Mouse (Mus musculus): ENCODE results near the gene Cdk2ap2.

DNA sequence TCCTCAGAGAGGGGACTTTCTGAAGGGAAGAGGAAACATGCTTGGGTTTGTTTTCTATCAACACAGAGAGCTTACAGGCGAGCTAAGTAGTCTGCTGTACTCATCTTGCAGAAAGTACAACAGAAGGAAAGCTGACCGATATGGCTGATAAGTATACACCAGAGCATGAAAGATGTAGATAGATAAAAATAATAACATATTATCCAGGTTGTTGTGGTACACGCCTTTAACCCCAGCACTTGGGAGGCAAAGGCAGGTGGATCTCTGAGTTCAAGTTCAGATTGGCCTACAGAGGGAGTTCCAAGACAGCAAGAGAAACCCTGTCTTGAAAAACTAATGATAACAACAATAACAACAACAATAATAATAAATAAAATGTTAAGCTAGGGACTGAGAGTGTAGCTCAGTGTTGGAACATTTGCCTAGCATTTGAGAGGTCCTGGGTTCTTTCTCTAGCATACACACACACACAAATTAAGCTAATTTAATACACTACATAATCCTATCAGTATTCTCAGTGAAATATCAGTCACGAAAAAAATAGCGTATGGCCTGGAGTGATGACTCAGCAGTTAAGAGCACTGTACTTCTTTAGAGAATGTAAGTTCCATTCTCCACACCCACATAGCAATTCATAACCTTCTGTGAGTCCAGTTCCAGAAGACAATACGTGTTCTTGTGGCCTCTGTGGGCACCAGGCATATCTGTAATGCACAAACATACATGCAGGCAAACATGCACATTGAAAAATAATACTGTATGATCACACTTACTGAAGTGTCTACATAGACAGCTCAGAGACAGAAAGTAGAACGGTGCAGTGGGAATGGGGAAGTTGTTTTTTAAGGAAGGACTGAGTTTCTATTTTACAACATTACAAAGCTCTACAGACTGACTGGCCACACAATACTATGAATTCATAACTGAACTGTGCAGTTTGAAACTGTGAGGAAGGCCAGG lies 25.7 kb downstream of the Cdk2ap2 start:
- no peak for TF ChIP-seq CTCF (IDR thresholded peaks at IDR 0.05; ENCODE audit: extremely low read depth, insufficient read depth, insufficient read length, insufficient replicate concordance)
- no peak for TF ChIP-seq POLR2A (IDR thresholded peaks at IDR 0.05; ENCODE audit: low read depth, low read length)
